Comparison of ENCODE assay signal across 19 mouse cellular contexts in the genomic region with DNA sequence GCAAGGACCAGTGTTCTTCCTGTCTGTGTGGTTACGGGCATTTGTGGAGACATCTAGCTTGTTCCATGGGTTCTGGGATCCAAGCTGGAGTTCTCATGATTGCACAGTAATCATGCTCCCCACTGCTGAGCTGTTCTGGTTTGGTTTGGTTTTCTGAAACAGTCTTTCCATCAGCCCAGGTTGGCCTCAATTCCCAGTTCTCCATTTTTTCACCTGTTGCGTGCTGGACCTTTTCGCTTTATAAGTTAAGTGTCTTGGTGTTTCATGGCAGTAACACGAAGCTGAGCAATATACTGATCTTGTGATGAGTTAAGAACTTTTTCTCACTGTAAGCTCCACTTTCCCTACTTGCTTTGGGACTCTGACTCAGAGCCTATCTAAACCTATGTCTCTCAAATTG. TPM values are rescaled to one million over a fixed set of nuclear protein-coding genes. Genes with fewer than 3 reads are reported as not detected.
DNase-seq lines count a peak whose midpoint lies in the region; TF ChIP-seq lines count a peak whose summit lies in the region.
"Had no signal": no experiment of that assay in that cellular context is flagged by ENCODE, and none has a peak within 500 bp of the region (broad histone marks: within the 10 kb centered on the region; RNA-seq: fewer than 3 reads in every experiment).

No protein-coding gene starts in this region.

- TF ChIP-seq EP300 in CH12.LX (IDR thresholded peaks at IDR 0.05; ENCODE audit: low read length) = peak; percentile 56; the same call in 1 of the 2 replicates

- no peaks in the 10 kb centered on the region for H3K79me2 ChIP-seq in CH12.LX (replicated peaks; ENCODE audit: control insufficient read depth, extremely low read depth, insufficient read depth, poor library complexity, severe bottlenecking)

- no peak for TF ChIP-seq CTCF in CH12.LX (conservative IDR thresholded peaks at IDR 0.05 in 1 of 2, IDR thresholded peaks at IDR 0.05 in 1 of 2; ENCODE audit: low read depth in 2 of 2, low read length in 2 of 2)

- peaks cover 21% of the 10 kb centered on the region for H3K27me3 ChIP-seq in CH12.LX (replicated peaks)
- H3K27me3 ChIP-seq: Patski had no signal

- peaks cover 5 to 26% of the 10 kb centered on the region in 2 experiments; a peak in 2 of 4 replicates for H3K4me1 ChIP-seq in CH12.LX (ENCODE audit: control insufficient read depth in 1 of 2, insufficient read depth in 2 of 2)

- in situ Hi-C loops in CH12.LX (cut with MboI; ENCODE audit: low pct_ligation_motif_present, low pct_unique_long_range_greater_than_20kb, low sequenced_read_pairs) = no loop called here

- TF ChIP-seq RAD21 in CH12.LX (IDR thresholded peaks at IDR 0.05; ENCODE audit: low read depth, low read length) = no peak

- dilution Hi-C loops in CH12.LX (cut with MboI; ENCODE audit: extremely low pct_ligation_motif_present, extremely low pct_unique_long_range_greater_than_20kb, low sequenced_read_pairs) = no loop called here

- no peak overlapping the region for H3K4me2 ChIP-seq in CH12.LX (ENCODE audit: insufficient read depth, low read depth, poor library complexity, severe bottlenecking)

- H3K36me3 ChIP-seq in CH12.LX (replicated peaks in 1 of 2; ENCODE audit: control insufficient read depth in 1 of 2, insufficient read depth in 1 of 2, low read length in 1 of 2) = no peaks in the 10 kb centered on the region
- H3K36me3 ChIP-seq: G1E had no signal

- H3K9me3 ChIP-seq in CH12.LX (replicated peaks; ENCODE audit: low read length) = peaks cover 8% of the 10 kb centered on the region
- H3K9me3 ChIP-seq: G1E had no signal

- no peak overlapping the region for H3K4me3 ChIP-seq in CH12.LX (replicated peaks in 1 of 3; ENCODE audit: low read depth in 2 of 3, low read length in 2 of 3, poor library complexity in 1 of 3)

- no peak overlapping the region for H3K27ac ChIP-seq in CH12.LX (ENCODE audit: insufficient read depth, low read depth)

- H3K9ac ChIP-seq in CH12.LX (ENCODE audit: insufficient read depth, low read depth) = no peak overlapping the region

- TF ChIP-seq POLR2A in CH12.LX (IDR thresholded peaks at IDR 0.05; ENCODE audit: low read depth, low read length) = no peak

- DNase-seq in CH12.LX (ENCODE audit: extremely low read depth) = no peak
- DNase-seq in lung, postnatal 36 days = no peak
- DNase-seq: adrenal gland, adult 2 months; adrenal gland, adult 8-10 months; adrenal gland, postnatal 10 days; adrenal gland, postnatal 14 days; adrenal gland, postnatal 25 days; adrenal gland, postnatal 36 days; B cell, adult 2 months; cerebellum, adult 11 months; cerebellum, adult 11-12 months; cerebellum, adult 18-20 months; cerebellum, adult 2 months; cerebellum, adult 8-10 months had no signal

TF ChIP-seq in CH12.LX, 34 proteins besides CTCF, POLR2A, EP300 and RAD21:
- no peak for TF ChIP-seq ELF1 (IDR thresholded peaks at IDR 0.05; ENCODE audit: low read depth, low read length)
- no peak for TF ChIP-seq MAFK (IDR thresholded peaks at IDR 0.05; ENCODE audit: insufficient replicate concordance, low read length)
- TF ChIP-seq MEF2A (IDR thresholded peaks at IDR 0.05; ENCODE audit: borderline replicate concordance, low read depth, low read length) = no peak
- no peak for TF ChIP-seq GABPA (IDR thresholded peaks at IDR 0.05; ENCODE audit: insufficient replicate concordance, low read depth, low read length)
- no peak for TF ChIP-seq MAX (IDR thresholded peaks at IDR 0.05; ENCODE audit: low read length)
- TF ChIP-seq IRF4 (IDR thresholded peaks at IDR 0.05; ENCODE audit: low read depth, low read length) = peak; percentile 71

RNA-seq across cellular contexts. Expression of a gene that starts 3.6 kb away (rescaled TPM):
- total RNA-seq in CH12.LX (2012; rRNA removed) (9.5 and 18.2 TPM in 2 replicates), CH12.LX (2014; rRNA removed) (0.93 and 1.8 TPM in 2 replicates)
- polyA plus RNA-seq in CH12.LX (2012; ENCODE audit: insufficient read length, low read depth) = 1.1 and 2.7 TPM in 2 replicates
- total RNA-seq: MEL had no signal
- polyA plus RNA-seq: activated CD4-positive, CD25-positive, alpha-beta regulatory T cell, adult 4 months; CD4-positive, CD25-positive, alpha-beta regulatory T cell, adult 4 months had no signal

RNA-seq across cellular contexts. Expression of a gene that starts 7.2 kb away (rescaled TPM):
- total RNA-seq in CH12.LX (2012; rRNA removed) (49.9 and 52.0 TPM in 2 replicates), CH12.LX (2014; rRNA removed) (59.1 and 61.2 TPM in 2 replicates)
- polyA plus RNA-seq in CH12.LX (2012; ENCODE audit: insufficient read length, low read depth) = 41.8 and 48.1 TPM in 2 replicates

RNA-seq across cellular contexts. Expression of a gene that starts 10.3 kb away (rescaled TPM):
- total RNA-seq in CH12.LX (2012; rRNA removed) (4.7 and 9.2 TPM in 2 replicates), CH12.LX (2014; rRNA removed) (2.3 and 2.6 TPM in 2 replicates)
- polyA plus RNA-seq in CH12.LX (2012; ENCODE audit: insufficient read length, low read depth) = 3.3 and 3.4 TPM in 2 replicates
- total RNA-seq: MEL had no signal
- polyA plus RNA-seq: cerebellum, adult 2 months had no signal

RNA-seq across cellular contexts. Expression of a gene that starts 44.4 kb away (rescaled TPM):
- 38.2 and 38.7 TPM in 2 replicates for total RNA-seq in CH12.LX (2012; rRNA removed)
- total RNA-seq in CH12.LX (2014; rRNA removed) = 25.6 and 28.0 TPM in 2 replicates
- 39.9 and 45.2 TPM in 2 replicates for polyA plus RNA-seq in CH12.LX (2012; ENCODE audit: insufficient read length, low read depth)

RNA-seq across cellular contexts. Expression of a gene that starts 44.6 kb away (rescaled TPM):
- total RNA-seq in CH12.LX (2012; rRNA removed) (15.3 and 18.2 TPM in 2 replicates), CH12.LX (2014; rRNA removed) (19.6 and 19.8 TPM in 2 replicates)
- polyA plus RNA-seq in CH12.LX (2012; ENCODE audit: insufficient read length, low read depth) = 22.9 and 26.3 TPM in 2 replicates
